8 mouse cellular contexts compared by ENCODE assay signal in the genomic region with DNA sequence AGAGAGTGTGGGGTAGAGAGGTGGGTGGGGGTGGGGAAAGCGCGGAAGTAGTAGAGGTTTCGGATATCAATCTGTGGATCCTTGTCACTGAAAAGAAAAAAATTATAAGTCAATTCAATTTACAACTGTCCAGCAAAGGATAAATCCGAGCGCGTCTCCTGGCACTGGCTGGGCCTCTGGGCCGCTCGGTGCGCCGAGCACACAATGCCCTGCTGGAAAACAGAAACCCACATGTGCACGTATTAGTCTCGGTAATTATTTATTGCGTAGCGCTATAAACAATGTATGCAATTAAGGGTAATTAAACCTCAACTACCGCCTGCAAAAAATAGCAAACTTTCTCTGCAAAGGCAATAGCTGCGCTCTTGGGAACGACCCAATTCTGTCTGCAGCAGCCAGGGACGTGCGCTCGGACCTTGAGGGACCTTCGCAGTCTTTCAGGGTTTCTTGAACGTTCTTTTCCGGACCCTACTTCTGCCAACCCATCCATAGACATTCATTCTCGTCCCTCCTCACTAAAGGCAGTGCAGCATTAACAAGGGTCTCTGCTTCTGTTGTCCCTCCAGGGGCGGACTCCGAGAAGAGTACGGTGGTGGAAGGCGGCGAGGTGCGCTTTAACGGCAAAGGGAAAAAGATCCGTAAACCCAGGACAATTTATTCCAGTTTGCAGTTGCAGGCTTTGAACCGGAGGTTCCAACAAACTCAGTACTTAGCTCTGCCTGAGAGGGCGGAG. TPM values are rescaled to one million over a fixed set of nuclear protein-coding genes. Genes with fewer than 3 reads are reported as not detected.
DNase-seq lines count a peak whose midpoint lies in the region; ATAC-seq and TF ChIP-seq lines count a peak whose summit lies in the region.

No protein-coding gene starts in this region.

- H3K9ac ChIP-seq in limb, embryonic 15.5 days = no peak overlapping the region

- H3K4me1 ChIP-seq in heart, embryonic 10.5 days = peaks cover 39% of the 10 kb centered on the region
- peaks cover 79% of the 10 kb centered on the region for H3K4me1 ChIP-seq in E14TG2a.4 (replicated peaks; ENCODE audit: low read depth, low read length)
- peaks cover 75% of the 10 kb centered on the region for H3K4me1 ChIP-seq in forebrain, embryonic 10.5 days
- H3K4me1 ChIP-seq in limb, embryonic 15.5 days = peaks cover 34% of the 10 kb centered on the region

- no peaks in the 10 kb centered on the region for H3K9me3 ChIP-seq in heart, embryonic 10.5 days
- no peaks in the 10 kb centered on the region for H3K9me3 ChIP-seq in E14TG2a.4 (ENCODE audit: low read length)
- no peaks in the 10 kb centered on the region for H3K9me3 ChIP-seq in forebrain, embryonic 10.5 days
- no peaks in the 10 kb centered on the region for H3K9me3 ChIP-seq in limb, embryonic 15.5 days

- WGBS in heart, embryonic 10.5 days = under 1% methylated on average over 34 of the region's 34 CpGs
- under 1% methylated on average over 34 of the region's 34 CpGs for WGBS in forebrain, embryonic 10.5 days
- WGBS in limb, embryonic 15.5 days = 1% methylated on average over 34 of the region's 34 CpGs

- no peak for ATAC-seq in limb, embryonic 15.5 days (ENCODE audit: insufficient number of reproducible peaks, low FRiP score, low TSS enrichment, low read depth)
- ATAC-seq in megakaryocyte progenitor cell, adult 5-6 weeks (replicated peaks; ENCODE audit: poor library complexity) = no peak

- peak overlapping the region; percentile 60; the same call in 1 of the 2 replicates for H3K27ac ChIP-seq in heart, embryonic 10.5 days
- H3K27ac ChIP-seq in forebrain, embryonic 10.5 days = peak overlapping the region; percentile 83
- H3K27ac ChIP-seq in limb, embryonic 15.5 days = no peak overlapping the region

- peak overlapping the region; percentile 62 for H3K4me3 ChIP-seq in heart, embryonic 10.5 days
- H3K4me3 ChIP-seq in E14TG2a.4 (replicated peaks; ENCODE audit: low read length) = peak overlapping the region; percentile 83
- H3K4me3 ChIP-seq in forebrain, embryonic 10.5 days = peak overlapping the region; percentile 60
- H3K4me3 ChIP-seq in limb, embryonic 15.5 days = peak overlapping the region; percentile 50

- no peaks in the 10 kb centered on the region for H3K36me3 ChIP-seq in heart, embryonic 10.5 days
- no peaks in the 10 kb centered on the region for H3K36me3 ChIP-seq in E14TG2a.4 (ENCODE audit: insufficient read depth, low read length)
- no peaks in the 10 kb centered on the region for H3K36me3 ChIP-seq in forebrain, embryonic 10.5 days (replicated peaks)
- no peaks in the 10 kb centered on the region for H3K36me3 ChIP-seq in limb, embryonic 15.5 days

- DNase-seq in heart, embryonic 10.5 days (ENCODE audit: low spot score) = no peak
- no peak for DNase-seq in heart, postnatal 14 days
- DNase-seq in forebrain, embryonic 10.5 days (ENCODE audit: extremely low spot score, low spot score) = no peak
- no peak for DNase-seq in ovary, postnatal 14 days (ENCODE audit: low spot score)
- DNase-seq in cerebellum, adult 9-10 months = no peak

- peak overlapping the region; percentile 93 for H3K4me2 ChIP-seq in limb, embryonic 15.5 days

- H3K27me3 ChIP-seq in heart, embryonic 10.5 days (ENCODE audit: insufficient read depth, poor library complexity, severe bottlenecking) = peaks cover 100% of the 10 kb centered on the region
- H3K27me3 ChIP-seq in E14TG2a.4 (ENCODE audit: insufficient read depth, low read length) = peaks cover 97% of the 10 kb centered on the region
- peaks cover 100% of the 10 kb centered on the region for H3K27me3 ChIP-seq in forebrain, embryonic 10.5 days (ENCODE audit: poor library complexity, severe bottlenecking)
- peaks cover 94% of the 10 kb centered on the region for H3K27me3 ChIP-seq in limb, embryonic 15.5 days

- intact Hi-C loops in heart, postnatal 14 days (cut with DNase I) = loop anchor here (2.0 to 5.0 kb wide), 2 partner anchors 14 to 78 kb away; a partner anchor contains a TSS

- TF ChIP-seq CTCF in E14TG2a.4 (conservative IDR thresholded peaks at IDR 0.05; ENCODE audit: low read length) = no peak

RNA-seq across cellular contexts. Expression of a gene that starts 2.6 kb away (rescaled TPM):
- polyA plus RNA-seq in heart, embryonic 10.5 days (2016; fragmentation: Nextera tagmentation; extraction: Ambion mirVana) = 3.5 and 4.3 TPM in 2 replicates
- total RNA-seq in heart, postnatal 14 days (2021) = under 1 TPM; 0.44 to 0.60 TPM
- 32.5 and 32.9 TPM in 2 replicates for polyA plus RNA-seq in forebrain, embryonic 10.5 days (2016; fragmentation: Nextera tagmentation; extraction: Ambion mirVana)
- 3.9 and 4.4 TPM in 2 replicates for polyA plus RNA-seq in limb, embryonic 15.5 days (2015; fragmentation: Nextera tagmentation; extraction: Ambion mirVana)
- total RNA-seq in megakaryocyte progenitor cell, adult 5-6 weeks (2015) = not detected in 2 replicates
- not detected in 2 replicates for total RNA-seq in megakaryocyte progenitor cell, adult 5-6 weeks (2017)

RNA-seq across cellular contexts. Expression of a gene that starts 16.0 kb away (rescaled TPM):
- polyA plus RNA-seq in heart, embryonic 10.5 days (2016; fragmentation: Nextera tagmentation; extraction: Ambion mirVana) = 3.0 and 3.9 TPM in 2 replicates
- not detected for total RNA-seq in heart, postnatal 14 days (2021)
- 15.5 and 17.8 TPM in 2 replicates for polyA plus RNA-seq in forebrain, embryonic 10.5 days (2016; fragmentation: Nextera tagmentation; extraction: Ambion mirVana)
- polyA plus RNA-seq in limb, embryonic 15.5 days (2015; fragmentation: Nextera tagmentation; extraction: Ambion mirVana) = 3.5 and 3.6 TPM in 2 replicates
- not detected in 2 replicates for total RNA-seq in megakaryocyte progenitor cell, adult 5-6 weeks (2015)
- not detected in 2 replicates for total RNA-seq in megakaryocyte progenitor cell, adult 5-6 weeks (2017)
